Mouse (Mus musculus) forebrain, embryonic 12.5 days (tissue): ENCODE results near the gene Atrn. TPM values are rescaled to one million over a fixed set of nuclear protein-coding genes. Genes with fewer than 3 reads are reported as not detected.

Experiments used
- ATAC-seq: fragments of 200-750 bp; cut with Nextera tagmentation; 2 replicates; pipeline ENCODE4 v1.8.0; 2017; ENCODE audit warnings: moderate TSS enrichment; ENCODE audit not compliant: low FRiP score
- H3K27ac ChIP-seq: fragments of 300-500 bp; sonication (generic); 2 replicates; pipeline ENCODE4 v1.5.1; 2016; ENCODE audit warnings: mild to moderate bottlenecking
- H3K27me3 ChIP-seq: fragments of 300-500 bp; sonication (generic); 2 replicates; pipeline ENCODE4 v1.6.1; 2016; ENCODE audit warnings: mild to moderate bottlenecking
- H3K36me3 ChIP-seq: fragments of 300-500 bp; sonication (generic); replicated peaks from 2 replicates; pipeline ENCODE4 v1.6.1; 2016; ENCODE audit warnings: mild to moderate bottlenecking
- H3K4me1 ChIP-seq: fragments of 300-500 bp; sonication (generic); 2 replicates; pipeline ENCODE4 v1.6.1; 2016
- H3K4me2 ChIP-seq: fragments of 300-500 bp; sonication (generic); 2 replicates; pipeline ENCODE4 v1.6.1; 2016; ENCODE audit warnings: mild to moderate bottlenecking, moderate library complexity
- H3K4me3 ChIP-seq: fragments of 300-500 bp; sonication (generic); replicated peaks from 2 replicates; pipeline ENCODE4 v1.5.1; 2016; ENCODE audit warnings: mild to moderate bottlenecking
- H3K9ac ChIP-seq: fragments of 300-500 bp; sonication (generic); 2 replicates; pipeline ENCODE4 v1.6.1; 2016; ENCODE audit warnings: mild to moderate bottlenecking
- H3K9me3 ChIP-seq: fragments of 300-500 bp; sonication (generic); 2 replicates; pipeline ENCODE4 v1.6.1; 2016
- WGBS: fragments of 180-500 bp; shearing (Covaris S2); methylation state at CpG from one replicate; pipeline ENCODE4 v1.1.7; 2016; 5-methylcytosine and 5-hydroxymethylcytosine counted together
- polyA plus RNA-seq: library from polyadenylated mRNA; unstranded; fragments of >200 nt; fragmentation: Nextera tagmentation; extraction: Ambion mirVana; gene quantifications from 2 replicates; pipeline ENCODE4 v1.2.1, GENCODE M21; 2016

Atrn gene
- polyA plus RNA-seq, 1 experiment from 2014 or later, result 11.9 TPM

DNA sequence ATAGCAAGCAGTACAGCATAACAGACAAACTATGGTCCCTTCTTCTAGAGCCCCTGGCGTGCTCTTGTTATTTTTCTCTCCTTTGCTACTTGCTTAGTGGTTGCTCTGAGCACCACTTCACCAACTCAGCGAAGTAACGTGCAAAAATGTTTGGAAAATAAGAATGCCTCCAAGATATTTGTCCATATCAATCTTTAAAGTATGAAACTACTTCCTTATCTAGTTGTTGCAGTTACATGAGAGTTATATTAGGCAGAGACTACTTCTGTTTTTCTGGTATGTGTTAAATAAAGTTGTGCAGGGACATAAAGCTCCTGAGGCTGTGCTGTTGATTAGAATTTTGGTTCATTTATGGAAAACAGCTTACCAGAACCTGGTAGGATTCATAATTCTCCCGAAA, 64.7 kb downstream of the Atrn start:
- Histone ChIP-seq H3K27ac (no peak overlapping the region), H3K9me3 (no peaks in the 10 kb centered on the region), H3K4me3 (no peak overlapping the region), H3K9ac (no peak overlapping the region), H3K36me3 (peaks cover 16% of the 10 kb centered on the region; the same call in 1 of the 2 replicates), H3K27me3 (no peaks in the 10 kb centered on the region), H3K4me2 (no peak overlapping the region), H3K4me1 (no peaks in the 10 kb centered on the region)
- 91% methylated on average over 4 of the region's 4 CpGs for WGBS
- no peak for ATAC-seq

DNA sequence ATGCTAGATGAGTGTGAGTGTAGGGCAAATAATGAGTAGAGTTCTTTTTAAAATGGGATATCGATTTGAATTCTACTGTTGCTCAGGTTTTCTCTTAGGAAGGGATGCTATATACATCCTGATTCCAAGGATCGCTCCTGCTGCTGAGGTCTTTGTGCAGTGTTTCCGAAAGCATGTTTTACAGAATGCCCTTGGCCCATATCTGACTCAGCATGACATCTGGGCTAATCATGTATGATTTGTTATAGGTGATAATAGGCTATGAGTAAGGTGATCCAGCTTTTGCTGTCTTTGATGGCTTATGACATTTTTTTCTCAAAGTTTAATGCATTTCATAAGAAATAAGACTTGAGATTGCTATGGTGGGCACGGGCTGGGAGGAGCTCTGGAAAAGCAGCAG, 66.1 kb downstream of the Atrn start:
- no peak overlapping the region for H3K4me3 ChIP-seq
- no peak for ATAC-seq
- H3K4me1 ChIP-seq, result no peaks in the 10 kb centered on the region
- H3K9me3 ChIP-seq, result no peaks in the 10 kb centered on the region
- H3K27ac ChIP-seq, result no peak overlapping the region
- no peak overlapping the region for H3K9ac ChIP-seq
- H3K4me2 ChIP-seq, result no peak overlapping the region
- no peaks in the 10 kb centered on the region for H3K27me3 ChIP-seq
- 92% methylated on average over 4 of the region's 4 CpGs for WGBS
- H3K36me3 ChIP-seq, result peaks cover 16% of the 10 kb centered on the region; the same call in 1 of the 2 replicates

DNA sequence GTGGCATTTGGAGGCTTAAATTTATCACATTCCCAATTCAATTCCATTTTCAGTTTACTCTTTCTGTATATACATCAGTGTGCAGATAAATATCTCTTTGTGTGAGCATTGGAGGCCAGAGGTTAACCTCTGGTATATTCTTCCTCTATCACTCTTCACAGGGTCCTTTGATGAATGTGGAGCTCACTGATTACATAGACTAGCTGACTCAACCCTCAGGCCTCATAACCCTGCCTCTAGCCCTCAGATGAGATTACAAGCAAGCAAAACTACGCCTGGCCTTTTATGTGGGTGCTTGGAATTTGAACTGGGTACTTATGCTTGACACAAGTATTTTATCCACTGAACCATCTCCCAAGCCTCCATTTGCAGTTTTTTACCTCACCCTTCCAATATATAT, 68.6 kb downstream of the Atrn start:
- peaks cover 18% of the 10 kb centered on the region for H3K36me3 ChIP-seq
- H3K4me3 ChIP-seq, result no peak overlapping the region
- H3K27ac ChIP-seq, result no peak overlapping the region
- H3K4me1 ChIP-seq, result no peaks in the 10 kb centered on the region
- no peak for ATAC-seq
- no peak overlapping the region for H3K4me2 ChIP-seq
- H3K27me3 ChIP-seq, result no peaks in the 10 kb centered on the region
- H3K9me3 ChIP-seq, result no peaks in the 10 kb centered on the region
- 81% methylated on average over 1 of the region's 1 CpGs for WGBS
- no peak overlapping the region for H3K9ac ChIP-seq

DNA sequence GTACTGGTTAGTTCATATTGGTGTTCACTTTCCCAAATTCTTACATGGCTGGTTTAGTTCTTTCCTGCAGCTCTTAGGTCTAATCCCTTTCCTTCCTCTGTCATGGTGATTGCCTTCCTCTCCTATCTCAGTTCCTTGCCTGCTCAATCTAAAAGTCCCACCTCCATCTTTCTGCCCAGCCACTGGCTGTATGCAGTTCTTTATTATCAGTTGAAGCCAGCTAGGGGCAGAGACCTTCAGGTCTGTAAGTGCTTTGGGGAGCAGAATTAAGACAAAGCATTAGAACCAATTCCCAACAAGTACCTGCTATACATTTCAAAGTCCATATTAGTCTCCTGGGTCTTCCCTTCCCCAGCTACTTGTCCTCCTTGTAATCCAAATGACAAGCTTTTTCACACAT, 71.3 kb downstream of the Atrn start:
- ATAC-seq, result no peak
- Histone ChIP-seq H3K9ac (no peak overlapping the region), H3K27ac (no peak overlapping the region), H3K4me2 (no peak overlapping the region), H3K36me3 (peaks cover 14% of the 10 kb centered on the region), H3K4me3 (no peak overlapping the region), H3K4me1 (no peaks in the 10 kb centered on the region), H3K27me3 (no peaks in the 10 kb centered on the region), H3K9me3 (no peaks in the 10 kb centered on the region)

DNA sequence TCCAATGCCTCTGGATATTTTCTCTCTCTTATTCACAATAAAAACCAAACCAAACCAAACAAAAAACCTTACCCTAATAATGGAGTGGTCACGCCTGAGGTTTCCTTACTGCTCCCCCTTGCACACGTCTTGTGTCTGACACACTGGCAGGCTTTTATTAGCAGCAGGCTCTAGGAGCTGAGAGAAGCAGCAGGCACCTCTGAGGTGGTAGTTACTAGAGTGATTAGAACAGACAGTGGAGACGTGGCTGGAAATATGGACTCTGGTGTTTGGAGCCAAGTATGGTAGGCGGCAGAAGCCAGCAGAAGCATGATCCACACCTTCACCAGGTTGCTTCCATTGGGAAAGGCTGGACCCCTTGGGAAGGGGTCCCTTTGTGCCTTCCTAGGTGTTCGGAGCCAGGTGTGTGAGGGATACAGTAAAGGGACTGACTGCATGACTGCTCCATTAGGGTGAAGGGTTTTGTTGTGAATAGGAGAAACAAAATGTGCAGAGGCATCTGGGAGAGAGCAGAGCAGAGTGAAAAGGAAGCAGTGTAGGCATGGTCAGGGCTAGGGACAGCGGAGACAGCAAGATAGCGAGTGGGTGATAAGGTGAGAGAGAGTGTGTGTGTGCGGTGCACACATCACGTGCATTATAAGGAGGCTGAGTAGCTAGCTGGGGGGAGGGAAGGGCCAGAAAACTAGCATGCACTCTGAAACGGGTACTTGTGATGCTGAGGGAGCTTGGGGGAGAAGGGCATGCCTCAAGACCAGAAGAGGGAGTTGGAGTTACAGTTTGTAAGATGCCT, 72.0 kb downstream of the Atrn start:
- no peak for ATAC-seq
- WGBS, result 84% methylated on average over 10 of the region's 10 CpGs

DNA sequence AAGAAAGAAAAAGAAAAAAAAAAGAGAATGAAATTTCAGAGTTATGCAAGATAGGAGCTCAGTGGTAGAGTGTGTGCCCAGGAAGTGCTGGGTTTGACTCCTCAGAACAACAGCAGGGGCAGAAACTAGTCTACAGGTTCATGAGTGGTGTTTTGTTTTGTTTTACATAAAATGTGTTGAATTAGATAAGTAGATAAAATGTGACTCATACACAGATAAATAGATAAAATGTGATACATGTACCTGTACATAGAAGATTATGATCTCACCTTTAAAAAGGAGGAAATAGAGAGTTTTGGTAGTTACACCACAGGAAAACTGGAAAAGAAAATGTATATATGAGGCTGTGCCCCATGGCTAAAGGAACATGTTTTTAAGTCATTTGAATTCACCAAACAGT, 72.8 kb downstream of the Atrn start:
- no peaks in the 10 kb centered on the region for H3K27me3 ChIP-seq
- H3K4me1 ChIP-seq, result no peaks in the 10 kb centered on the region
- H3K4me3 ChIP-seq, result no peak overlapping the region
- H3K9ac ChIP-seq, result no peak overlapping the region
- no peak for ATAC-seq
- no peak overlapping the region for H3K27ac ChIP-seq
- peaks cover 8% of the 10 kb centered on the region for H3K36me3 ChIP-seq
- H3K4me2 ChIP-seq, result no peak overlapping the region
- H3K9me3 ChIP-seq, result no peaks in the 10 kb centered on the region

More for the DNA sequence above, 72.0 kb downstream of the Atrn start:
- Histone ChIP-seq H3K4me2 (no peak overlapping the region), H3K9ac (no peak overlapping the region), H3K9me3 (no peaks in the 10 kb centered on the region), H3K4me3 (no peak overlapping the region), H3K27ac (no peak overlapping the region), H3K36me3 (peaks cover 14% of the 10 kb centered on the region), H3K27me3 (no peaks in the 10 kb centered on the region), H3K4me1 (no peaks in the 10 kb centered on the region)

DNA sequence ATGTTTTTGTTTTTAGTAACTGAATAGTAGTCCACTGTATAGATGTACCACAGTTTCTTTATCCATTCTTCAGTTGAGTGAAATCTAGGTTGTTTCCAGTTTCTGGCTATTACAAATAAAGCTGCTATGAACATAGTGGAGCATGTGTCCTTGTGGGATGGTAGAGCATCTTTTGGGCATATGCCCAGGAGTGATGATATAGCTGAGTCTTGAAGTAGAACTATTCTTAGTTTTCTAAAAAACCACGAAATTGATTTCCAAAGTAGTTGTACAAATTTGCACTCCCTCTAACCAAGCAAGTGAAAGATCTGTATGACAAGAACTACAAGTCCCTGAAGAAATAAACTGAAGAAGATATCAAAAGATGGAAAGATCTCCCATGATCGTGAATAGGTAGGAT, 86.5 kb downstream of the Atrn start:
- H3K4me1 ChIP-seq, result no peaks in the 10 kb centered on the region
- peaks cover 6% of the 10 kb centered on the region; the same call in 1 of the 2 replicates for H3K36me3 ChIP-seq
- H3K9ac ChIP-seq, result no peak overlapping the region
- no peak overlapping the region for H3K4me3 ChIP-seq
- no peaks in the 10 kb centered on the region for H3K27me3 ChIP-seq
- no peaks in the 10 kb centered on the region for H3K9me3 ChIP-seq
- no peak overlapping the region for H3K27ac ChIP-seq
- no peak for ATAC-seq
- no peak overlapping the region for H3K4me2 ChIP-seq
- 97% methylated on average over 2 of the region's 2 CpGs for WGBS

DNA sequence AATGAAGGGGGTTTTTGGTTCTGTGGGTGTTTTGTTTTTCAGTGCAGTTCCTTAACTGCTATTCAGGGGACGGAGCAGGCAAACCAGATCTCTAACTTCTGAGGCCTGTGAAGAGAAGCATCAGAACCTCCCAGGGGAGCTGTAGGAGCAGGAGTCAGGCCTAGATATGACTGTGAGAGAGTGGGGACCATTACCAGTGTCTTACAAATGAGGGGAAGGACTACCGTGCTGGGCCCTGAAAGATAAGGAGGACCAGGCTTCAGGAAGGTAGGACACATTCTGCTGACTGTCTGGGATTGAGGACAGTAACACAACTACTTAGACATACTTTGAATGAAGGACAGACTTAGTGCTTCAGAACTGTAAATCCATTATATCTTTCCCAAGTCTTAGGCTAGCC, 102.8 kb downstream of the Atrn start:
- no peaks in the 10 kb centered on the region for H3K27me3 ChIP-seq
- no peaks in the 10 kb centered on the region for H3K9me3 ChIP-seq
- H3K4me3 ChIP-seq, result no peak overlapping the region
- H3K27ac ChIP-seq, result no peak overlapping the region
- WGBS, result 95% methylated on average over 2 of the region's 2 CpGs
- no peak overlapping the region for H3K4me2 ChIP-seq
- peaks cover 33% of the 10 kb centered on the region for H3K36me3 ChIP-seq
- no peak overlapping the region for H3K9ac ChIP-seq
- no peaks in the 10 kb centered on the region for H3K4me1 ChIP-seq
- no peak for ATAC-seq

DNA sequence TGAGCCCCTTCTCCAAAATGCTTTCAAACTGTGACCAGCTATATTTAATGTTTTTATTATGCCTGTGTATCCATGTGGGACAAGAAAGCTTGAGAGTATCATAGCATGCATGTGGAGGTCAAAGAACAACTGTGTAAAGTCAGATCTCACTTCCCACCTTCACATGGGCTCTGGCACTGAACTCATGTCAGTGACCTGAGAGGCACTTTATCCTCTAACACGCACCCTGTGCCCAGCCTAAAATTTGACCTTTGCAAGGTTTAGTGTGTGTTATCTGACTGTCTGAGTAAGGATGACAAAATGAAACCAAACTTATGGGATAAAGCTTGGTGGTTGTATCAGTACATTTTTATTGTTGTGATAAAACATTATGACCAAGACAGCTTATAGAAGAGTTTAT, 104.3 kb downstream of the Atrn start:
- H3K9me3 ChIP-seq, result no peaks in the 10 kb centered on the region
- H3K27me3 ChIP-seq, result no peaks in the 10 kb centered on the region
- no peak overlapping the region for H3K4me2 ChIP-seq
- no peak for ATAC-seq
- 82% methylated on average over 1 of the region's 1 CpGs for WGBS
- H3K27ac ChIP-seq, result no peak overlapping the region
- peaks cover 30% of the 10 kb centered on the region for H3K36me3 ChIP-seq
- H3K4me1 ChIP-seq, result no peaks in the 10 kb centered on the region
- no peak overlapping the region for H3K9ac ChIP-seq
- H3K4me3 ChIP-seq, result no peak overlapping the region

DNA sequence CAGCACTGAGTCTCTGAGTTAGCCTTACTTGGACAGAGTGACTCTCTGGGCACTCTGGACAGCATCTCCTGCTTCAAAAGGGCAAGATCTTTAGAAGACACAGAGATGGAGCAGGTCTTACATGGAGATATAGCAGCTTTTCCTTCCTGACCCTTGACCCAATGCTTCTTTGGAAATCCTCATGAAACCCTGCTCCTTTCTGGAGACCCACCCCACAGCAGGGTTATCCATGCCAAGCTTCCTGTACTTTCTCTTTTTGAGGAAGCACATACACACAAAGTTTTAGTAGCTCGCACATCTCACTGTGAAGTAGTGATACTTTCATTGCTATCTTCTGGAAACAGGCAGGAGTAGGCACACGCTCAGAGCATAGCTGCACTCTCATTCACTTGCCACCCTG, 118.9 kb downstream of the Atrn start:
- no peak overlapping the region for H3K4me2 ChIP-seq
- no peaks in the 10 kb centered on the region for H3K27me3 ChIP-seq
- no peaks in the 10 kb centered on the region for H3K9me3 ChIP-seq
- no peak overlapping the region for H3K9ac ChIP-seq
- peaks cover 48% of the 10 kb centered on the region for H3K36me3 ChIP-seq
- no peak for ATAC-seq
- H3K4me1 ChIP-seq, result no peaks in the 10 kb centered on the region
- 91% methylated on average over 2 of the region's 2 CpGs for WGBS
- no peak overlapping the region for H3K4me3 ChIP-seq
- H3K27ac ChIP-seq, result no peak overlapping the region

DNA sequence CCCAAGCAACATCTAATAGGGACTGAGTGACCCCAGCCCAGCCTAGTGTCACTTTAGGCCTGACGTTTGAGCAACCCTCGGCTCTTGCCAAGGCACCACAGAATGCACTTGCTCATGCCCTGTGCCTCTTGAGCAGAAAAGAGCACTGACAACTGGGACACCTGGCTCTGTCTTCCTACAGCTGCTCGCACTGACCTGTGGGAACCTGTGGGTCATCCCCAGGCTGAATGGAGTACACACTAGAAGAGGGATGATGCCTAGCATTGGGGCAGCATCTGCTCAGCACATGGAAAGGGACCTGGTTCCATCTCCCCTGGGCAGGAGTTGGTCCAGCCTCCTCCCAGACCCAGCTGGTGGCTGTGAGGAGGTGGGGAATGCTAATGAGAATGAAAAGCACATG, 120.6 kb downstream of the Atrn start:
- H3K27ac ChIP-seq, result no peak overlapping the region
- H3K9ac ChIP-seq, result no peak overlapping the region
- H3K27me3 ChIP-seq, result no peaks in the 10 kb centered on the region
- H3K36me3 ChIP-seq, result peaks cover 40% of the 10 kb centered on the region
- WGBS, result 82% methylated on average over 3 of the region's 3 CpGs
- no peak overlapping the region for H3K4me3 ChIP-seq
- no peaks in the 10 kb centered on the region for H3K4me1 ChIP-seq
- no peak overlapping the region for H3K4me2 ChIP-seq
- no peaks in the 10 kb centered on the region for H3K9me3 ChIP-seq
- ATAC-seq, result no peak

DNA sequence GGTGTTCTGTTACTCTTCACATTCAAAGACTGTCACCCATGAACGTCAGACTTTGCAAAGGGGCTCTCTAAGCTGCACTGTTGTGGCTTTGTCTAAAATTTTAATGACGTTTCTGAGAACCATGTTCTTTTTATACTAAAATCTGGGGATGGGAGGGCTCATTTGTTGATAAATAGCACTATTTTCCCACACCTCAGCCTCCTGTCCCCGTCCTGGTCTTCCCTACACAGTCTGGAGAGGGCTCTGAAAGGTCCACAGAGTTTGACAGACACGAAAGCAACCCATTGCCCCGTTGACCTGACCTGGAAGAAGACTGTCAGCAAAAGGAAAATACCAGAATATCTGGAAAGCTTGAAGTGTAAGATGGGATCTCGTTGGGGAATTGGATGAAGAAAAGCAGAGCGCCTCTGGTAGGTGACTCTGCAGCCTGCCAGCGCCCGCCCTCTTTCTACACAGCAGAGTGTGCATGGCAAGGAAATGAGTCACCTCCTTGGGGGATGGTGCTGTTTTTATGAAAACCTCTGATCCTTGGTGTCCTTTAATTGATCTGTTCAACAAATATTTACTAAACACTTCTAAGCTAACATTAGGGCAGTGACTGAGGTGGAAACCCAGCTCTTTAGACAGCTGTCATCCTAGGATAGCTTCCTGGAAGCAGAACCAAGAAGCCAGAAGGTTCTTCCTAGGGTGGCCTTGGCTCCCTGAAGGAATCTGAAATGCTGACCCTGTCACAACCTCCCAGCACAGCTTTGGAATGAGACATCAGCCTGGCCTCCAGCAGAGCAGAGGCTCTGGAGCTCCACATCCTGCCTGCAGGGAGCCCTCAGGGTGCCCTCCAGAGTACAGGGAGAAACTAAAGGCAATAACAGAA, 123.0 kb downstream of the Atrn start:
- Histone ChIP-seq H3K27ac (no peak overlapping the region), H3K27me3 (no peaks in the 10 kb centered on the region), H3K9me3 (no peaks in the 10 kb centered on the region), H3K4me1 (no peaks in the 10 kb centered on the region), H3K4me3 (no peak overlapping the region), H3K9ac (no peak overlapping the region), H3K4me2 (no peak overlapping the region), H3K36me3 (peaks cover 22% of the 10 kb centered on the region)
- ATAC-seq, result no peak
- WGBS, result 73% methylated on average over 9 of the region's 9 CpGs

DNA sequence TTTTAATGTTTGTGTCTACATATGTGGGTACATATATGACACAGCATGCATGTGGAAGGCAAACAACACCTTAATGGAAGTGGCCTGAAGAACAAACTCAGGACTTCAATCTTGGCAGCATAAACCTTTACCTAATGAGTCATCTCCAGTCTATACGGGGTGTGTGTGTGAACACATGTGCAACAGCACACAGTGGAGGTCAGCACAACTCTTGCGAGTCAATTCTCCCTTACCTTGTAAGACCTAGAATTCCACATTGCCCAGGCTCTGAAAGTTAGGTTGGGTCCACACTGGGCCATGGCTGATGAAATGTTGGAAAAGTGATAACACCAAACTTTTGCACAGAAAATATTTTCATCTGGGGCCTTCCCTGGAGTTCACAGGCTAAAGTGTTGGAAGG, 124.3 kb downstream of the Atrn start:
- 93% methylated on average over 2 of the region's 2 CpGs for WGBS
- no peaks in the 10 kb centered on the region for H3K4me1 ChIP-seq
- H3K36me3 ChIP-seq, result peaks cover 19% of the 10 kb centered on the region
- no peaks in the 10 kb centered on the region for H3K9me3 ChIP-seq
- H3K27me3 ChIP-seq, result no peaks in the 10 kb centered on the region
- no peak overlapping the region for H3K27ac ChIP-seq
- no peak overlapping the region for H3K9ac ChIP-seq
- ATAC-seq, result no peak
- H3K4me3 ChIP-seq, result no peak overlapping the region
- no peak overlapping the region for H3K4me2 ChIP-seq
